Mouse (Mus musculus) brain, embryonic 14.5 days (tissue): ENCODE data around the gene Atg7.

ENCODE experiments used
- CTCF ChIP-seq: fragments of 200-500 bp; IDR thresholded peaks from 2 replicates; pipeline ENCODE4 v1.5.1; 2012; ENCODE audit warnings: inconsistent platforms, mild to moderate bottlenecking, moderate library complexity, borderline replicate concordance; ENCODE audit not compliant: insufficient read depth, insufficient read length; ENCODE audit errors: extremely low read depth
- POLR2A ChIP-seq: fragments of 200-500 bp; IDR thresholded peaks from 2 replicates; pipeline ENCODE4 v1.6.1; 2012; ENCODE audit warnings: mild to moderate bottlenecking, inconsistent platforms, borderline replicate concordance; ENCODE audit not compliant: poor library complexity, insufficient read depth, insufficient read length, severe bottlenecking; ENCODE audit errors: extremely low read depth

DNA sequence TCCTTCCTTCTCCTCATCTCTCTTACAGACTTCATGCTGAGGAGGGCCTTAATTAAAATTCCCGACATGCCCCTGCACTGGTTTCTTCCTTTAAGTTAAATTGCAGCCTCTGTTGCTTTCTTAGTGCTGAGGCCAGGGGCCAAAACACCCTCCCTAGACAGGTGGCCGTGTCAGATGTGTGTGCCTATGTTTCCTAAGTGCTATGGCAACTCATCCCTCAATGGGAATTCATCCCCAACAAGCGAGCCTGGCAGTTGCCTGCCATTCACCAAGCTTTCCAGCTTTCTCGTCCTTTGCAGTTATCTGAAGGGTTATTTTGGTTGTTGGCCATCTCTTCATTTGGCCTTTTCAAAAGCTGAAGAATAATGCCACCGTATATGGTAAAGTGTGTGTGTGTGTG, 71.8 kb downstream of the Atg7 start:
- TF ChIP-seq POLR2A (no peak), CTCF (no peak)
